Mouse (Mus musculus) CH12.LX (cell line): Measurements from ENCODE around the gene Rnf183.

Source experiments
- MAFK ChIP-seq: IDR thresholded peaks from 2 replicates; pipeline ENCODE4 v1.6.1; 2011; ENCODE audit warnings: low read length, improper control_type of control experiment; ENCODE audit not compliant: insufficient replicate concordance
- MAZ ChIP-seq: IDR thresholded peaks from 2 replicates; pipeline ENCODE4 v1.6.1; 2012; ENCODE audit warnings: low read depth, mild to moderate bottlenecking, inconsistent platforms, low read length, improper control_type of control experiment, moderate library complexity
- RAD21 ChIP-seq: IDR thresholded peaks from 2 replicates; pipeline ENCODE4 v1.6.1; 2011; ENCODE audit warnings: low read depth, mild to moderate bottlenecking, low read length, improper control_type of control experiment, moderate library complexity

DNA sequence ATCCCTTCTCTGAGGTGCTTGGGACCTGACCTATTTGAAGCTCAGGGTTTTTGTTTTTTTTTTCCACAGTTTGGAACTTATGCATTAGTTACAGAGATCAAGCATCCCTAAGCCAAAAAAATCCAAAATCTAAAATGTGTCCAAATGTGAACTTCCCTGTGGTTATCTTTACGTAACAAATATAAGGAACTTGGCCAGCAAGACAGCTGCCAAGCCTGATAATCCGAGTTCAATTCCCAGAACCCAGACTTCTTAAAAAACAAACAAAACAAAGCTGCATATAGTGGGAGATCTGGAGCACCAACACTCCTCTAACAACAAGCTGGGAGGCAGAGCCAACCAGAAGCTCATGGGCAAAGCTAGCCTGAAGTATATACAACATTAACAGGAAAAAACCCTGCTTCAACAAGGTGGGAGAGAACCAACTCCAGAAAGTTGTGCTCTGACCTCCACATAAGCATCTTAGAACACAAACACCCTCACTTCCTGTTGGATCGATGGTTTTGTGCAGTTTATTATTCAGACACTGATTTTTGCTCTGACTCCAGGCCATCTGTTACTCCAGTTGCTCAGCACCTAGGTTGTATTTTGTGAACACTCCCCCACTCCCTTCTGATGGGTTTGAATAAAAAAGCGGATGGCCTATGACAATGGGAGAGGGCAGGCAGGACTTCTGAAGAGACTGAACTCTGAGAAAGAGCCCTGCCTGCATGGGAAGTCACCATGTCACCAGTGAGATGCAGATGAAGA is 37.3 kb downstream of the Rnf183 start:
- TF ChIP-seq MAFK (no peak), MAZ (no peak), RAD21 (no peak)
